Mouse (Mus musculus) testis, adult 2 months (tissue): ENCODE measurements at regions not wholly inside any gene's neighbourhood (a gene's known extent, or its start where the extent isn't known, plus 50 kb on each side); places are given as distances from the start of the nearest gene placed in this dataset.

Source experiments
- CTCF ChIP-seq: fragments of 200-500 bp; IDR thresholded peaks from 2 replicates; pipeline ENCODE4 v1.5.1; 2012; ENCODE audit warnings: low read depth, mild to moderate bottlenecking, inconsistent platforms, low read length, moderate library complexity; ENCODE audit not compliant: control insufficient read depth, insufficient read depth, insufficient replicate concordance
- POLR2A ChIP-seq: fragments of 200-500 bp; IDR thresholded peaks from 2 replicates; pipeline ENCODE4 v1.6.1; 2012; ENCODE audit warnings: low read depth, mild to moderate bottlenecking, inconsistent platforms, low read length, moderate library complexity; ENCODE audit not compliant: control insufficient read depth

DNA sequence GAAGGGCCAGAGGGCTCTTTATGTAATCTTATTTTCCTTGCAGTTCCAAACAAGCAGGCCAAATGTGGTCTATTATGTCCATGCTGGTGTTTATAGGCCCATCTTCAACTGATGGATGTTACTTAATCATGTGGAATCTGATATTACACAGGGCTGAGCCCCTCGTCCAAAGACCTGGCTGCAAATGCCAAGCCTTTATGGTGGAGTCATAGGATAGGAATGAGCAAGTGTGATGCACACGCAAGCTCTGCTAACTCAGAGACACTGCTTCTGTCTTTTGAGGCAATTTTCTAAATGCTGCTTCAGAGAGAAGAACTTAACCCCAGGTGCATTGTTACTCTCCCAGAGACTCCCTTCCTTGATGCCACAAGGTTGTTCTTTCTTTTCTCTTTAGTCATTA is 212.1 kb upstream of the Jade1 start:
- TF ChIP-seq POLR2A, result no peak
- TF ChIP-seq CTCF, result no peak
